Mouse (Mus musculus): Measurements from ENCODE around the gene Srpk2.
A peak's percentile ranks its signal among the peaks of the same experiment; 100 is the strongest.

Gene Srpk2

GRCm38 (mm10) chr5:23501582-23502316 is 182.7 kb downstream of the Srpk2 start:
- no peak for DNase-seq

- no peak for DNase-seq
Observed at GRCm38 (mm10) chr5:23500715-23501114, 183.7 kb downstream of the Srpk2 start.

- DNase-seq, result no peak
Observed at GRCm38 (mm10) chr5:23499257-23499656, 185.2 kb downstream of the Srpk2 start.

- DNase-seq, result no peak
Observed at GRCm38 (mm10) chr5:23497920-23498319, 186.5 kb downstream of the Srpk2 start.

- no peak for DNase-seq
Observed at GRCm38 (mm10) chr5:23496933-23497332, 187.5 kb downstream of the Srpk2 start.

GRCm38 (mm10) chr5:23496396-23496795 is 188.0 kb downstream of the Srpk2 start:
- DNase-seq, result no peak

GRCm38 (mm10) chr5:23490797-23491196 is 193.6 kb downstream of the Srpk2 start:
- peak; percentile 43 to 47 for DNase-seq

- DNase-seq, result no peak
Observed at GRCm38 (mm10) chr5:23489231-23489630, 195.2 kb downstream of the Srpk2 start.

GRCm38 (mm10) chr5:23483811-23484210 is 200.6 kb downstream of the Srpk2 start:
- DNase-seq, result no peak

- peak in 1 of 2 experiments; percentile 29 for DNase-seq
Observed at GRCm38 (mm10) chr5:23473098-23473873, 211.1 kb downstream of the Srpk2 start.

GRCm38 (mm10) chr5:23466546-23466945 is 217.9 kb downstream of the Srpk2 start:
- DNase-seq, result no peak

GRCm38 (mm10) chr5:23464743-23465142 is 219.7 kb downstream of the Srpk2 start:
- DNase-seq, result no peak

- no peak for DNase-seq
Observed at GRCm38 (mm10) chr5:23464247-23464646, 220.2 kb downstream of the Srpk2 start.

- no peak for DNase-seq
Observed at GRCm38 (mm10) chr5:23461688-23462087, 222.7 kb downstream of the Srpk2 start.

- peak in 1 of 2 experiments; percentile 13 for DNase-seq
Observed at GRCm38 (mm10) chr5:23453561-23453960, 230.9 kb downstream of the Srpk2 start.
